Mouse (Mus musculus): ENCODE results near the gene Ikzf3.

- no peak for TF ChIP-seq POLR2A (IDR thresholded peaks at IDR 0.05; ENCODE audit: insufficient read length, low read depth)
- TF ChIP-seq CEBPB (IDR thresholded peaks at IDR 0.05; ENCODE audit: insufficient read depth, poor library complexity, severe bottlenecking), result no peak
- no peak for TF ChIP-seq MAX (IDR thresholded peaks at IDR 0.05; ENCODE audit: low read depth)
- TF ChIP-seq USF1 (IDR thresholded peaks at IDR 0.05; ENCODE audit: low read depth), result no peak
- TF ChIP-seq E2F4 (IDR thresholded peaks at IDR 0.05; ENCODE audit: insufficient read depth), result no peak
- TF ChIP-seq TCF12 (IDR thresholded peaks at IDR 0.05; ENCODE audit: insufficient read depth, poor library complexity, severe bottlenecking), result no peak
- no peak for TF ChIP-seq MYOG (IDR thresholded peaks at IDR 0.05; ENCODE audit: control insufficient read depth in 1 of 3, insufficient read depth in 1 of 3, insufficient read length in 2 of 3, low read depth in 2 of 3)
These were observed 50.6 kb downstream of the Ikzf3 start for GRCm38 (mm10) chr11:98495176-98495719.
